Mouse (Mus musculus): ENCODE results near the gene B3glct.

GRCm38 (mm10) chr5:149737210-149737609, 59.2 kb downstream of the B3glct start:
- no peak for TF ChIP-seq CTCF (conservative IDR thresholded peaks at IDR 0.05; ENCODE audit: low read length)
- TF ChIP-seq POU5F1 (IDR thresholded peaks at IDR 0.05; ENCODE audit: borderline replicate concordance, low read length) = no peak

All from E14TG2a.4 (cell line).